Mouse (Mus musculus) CD8-positive naive resting alpha-beta T cell, adult 57 days (primary cell): ENCODE measurements around the gene Gtf3a. TPM values are rescaled to one million over a fixed set of nuclear protein-coding genes. Genes with fewer than 3 reads are reported as not detected.

Experiments
- total RNA-seq: library from RNA; stranded (reverse); gene quantifications from one replicate; pipeline ENCODE4 v1.2.4, GENCODE M21; 2023

Gene Gtf3a
- 35.4 TPM for total RNA-seq

GRCm38 (mm10) chr5:146948508-146949088, at the start of gene Gtf3a:
Gene Gtf3a, plus strand, starts transcription at chr5:146948657.

GRCm38 (mm10) chr5:146963118-146963936, 14.9 kb downstream of the Gtf3a start, which contains the start of gene Mtif3:
Gene Mtif3, minus strand, starts transcription at chr5:146963800.

Other genes with a start within 250 kb of the Gtf3a start
- 35.5 TPM for gene Usp12, start 153.7 kb upstream of the Gtf3a start, total RNA-seq
- 852 TPM for gene Rpl21, start 115.8 kb upstream of the Gtf3a start, total RNA-seq
- not detected for gene Rasl11a, start 103.6 kb upstream of the Gtf3a start, total RNA-seq
- 19.3 TPM for gene Mtif3, start 15.1 kb downstream of the Gtf3a start, total RNA-seq
- 19.6 TPM for gene Lnx2, start 127.9 kb downstream of the Gtf3a start, total RNA-seq
- gene Polr1d, start 128.4 kb downstream of the Gtf3a start, total RNA-seq = 108 TPM
- not detected for gene Gsx1, start 240.0 kb downstream of the Gtf3a start, total RNA-seq